Mouse (Mus musculus): ENCODE results near the gene Aox4. TPM values are rescaled to one million over a fixed set of nuclear protein-coding genes. Genes with fewer than 3 reads are reported as not detected.

Aox4 gene
- polyA plus RNA-seq, 1 experiment from 2014 or later, result 0.24 TPM

DNA sequence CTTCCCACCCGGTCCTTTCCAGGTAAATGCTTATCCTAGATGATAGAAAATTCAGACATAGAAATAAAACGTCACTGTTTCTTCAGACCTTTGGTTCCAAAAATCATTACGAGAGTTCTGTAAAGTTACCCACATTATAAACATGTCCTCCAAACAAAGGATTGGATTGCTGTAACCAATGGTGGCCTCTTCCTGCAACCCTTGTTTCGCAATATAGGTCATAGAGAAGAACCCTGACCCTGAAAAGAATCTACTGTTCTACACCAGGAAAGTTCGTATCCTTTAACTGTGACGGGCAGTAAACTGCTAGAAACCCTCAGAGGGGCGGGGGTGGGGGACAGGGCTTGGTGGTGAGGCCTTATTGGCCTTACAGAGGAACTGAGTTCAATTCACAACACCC is 2.6 kb downstream of the Aox4 start:
- H3K27me3 ChIP-seq (ENCODE audit: control insufficient read depth, insufficient read depth, low read length), result no peaks in the 10 kb centered on the region
- H3K4me1 ChIP-seq (ENCODE audit: control insufficient read depth in 2 of 2, insufficient read depth in 2 of 2, low read length in 2 of 2), result peaks cover 3 to 8% of the 10 kb centered on the region in 2 experiments; a peak in 1 of 4 replicates
- H3K9ac ChIP-seq (ENCODE audit: low read length), result no peak overlapping the region
- H3K4me3 ChIP-seq (ENCODE audit: control insufficient read depth in 1 of 2, insufficient read depth in 1 of 2, low read depth in 1 of 2, low read length in 2 of 2), result no peak overlapping the region
- H3K4me2 ChIP-seq (ENCODE audit: low read length), result no peak overlapping the region
- no peak for ATAC-seq (ENCODE audit: insufficient number of reproducible peaks, insufficient read depth, low FRiP score, low read depth)
- H3K27ac ChIP-seq (replicated peaks in 1 of 2; ENCODE audit: control insufficient read depth in 1 of 2, insufficient read depth in 1 of 2, low read depth in 2 of 2, low read length in 2 of 2), result no peak overlapping the region
- 93% methylated on average over 7 of the region's 7 CpGs for WGBS
- no peaks in the 10 kb centered on the region for H3K36me3 ChIP-seq (ENCODE audit: control insufficient read depth, insufficient read depth, low read length)
- 0 out of 2 replicates have a peak, but pooled peaks cover 3% of the 10 kb centered on the region for H3K9me3 ChIP-seq (ENCODE audit: control insufficient read depth, low read length)

- WGBS, result 74% methylated on average over 5 of the region's 5 CpGs
- Histone ChIP-seq H3K4me3 (ENCODE audit: control insufficient read depth in 1 of 2, insufficient read depth in 1 of 2, low read depth in 1 of 2, low read length in 2 of 2) (no peak overlapping the region), H3K27ac (replicated peaks in 1 of 2; ENCODE audit: control insufficient read depth in 1 of 2, insufficient read depth in 1 of 2, low read depth in 2 of 2, low read length in 2 of 2) (no peak overlapping the region), H3K4me1 (ENCODE audit: control insufficient read depth in 2 of 2, insufficient read depth in 2 of 2, low read length in 2 of 2) (peaks cover 3 to 8% of the 10 kb centered on the region in 2 experiments; a peak in 1 of 4 replicates), H3K9ac (ENCODE audit: low read length) (no peak overlapping the region), H3K36me3 (ENCODE audit: control insufficient read depth, insufficient read depth, low read length) (no peaks in the 10 kb centered on the region), H3K9me3 (ENCODE audit: control insufficient read depth, low read length) (0 out of 2 replicates have a peak, but pooled peaks cover 3% of the 10 kb centered on the region), H3K27me3 (ENCODE audit: control insufficient read depth, insufficient read depth, low read length) (no peaks in the 10 kb centered on the region), H3K4me2 (ENCODE audit: low read length) (no peak overlapping the region)
- no peak for ATAC-seq (ENCODE audit: insufficient number of reproducible peaks, insufficient read depth, low FRiP score, low read depth)
These were observed 3.6 kb downstream of the Aox4 start for GRCm38 (mm10) chr1:58213838-58214237.

GRCm38 (mm10) chr1:58215353-58215752 is 5.2 kb downstream of the Aox4 start:
- Histone ChIP-seq H3K4me1 (ENCODE audit: control insufficient read depth in 2 of 2, insufficient read depth in 2 of 2, low read length in 2 of 2) (peaks cover 3 to 8% of the 10 kb centered on the region in 2 experiments; a peak in 1 of 4 replicates), H3K27ac (replicated peaks in 1 of 2; ENCODE audit: control insufficient read depth in 1 of 2, insufficient read depth in 1 of 2, low read depth in 2 of 2, low read length in 2 of 2) (no peak overlapping the region), H3K4me3 (ENCODE audit: control insufficient read depth in 1 of 2, insufficient read depth in 1 of 2, low read depth in 1 of 2, low read length in 2 of 2) (no peak overlapping the region), H3K27me3 (ENCODE audit: control insufficient read depth, insufficient read depth, low read length) (no peaks in the 10 kb centered on the region), H3K9me3 (ENCODE audit: control insufficient read depth, low read length) (0 out of 2 replicates have a peak, but pooled peaks cover 3% of the 10 kb centered on the region), H3K4me2 (ENCODE audit: low read length) (no peak overlapping the region), H3K9ac (ENCODE audit: low read length) (no peak overlapping the region), H3K36me3 (ENCODE audit: control insufficient read depth, insufficient read depth, low read length) (no peaks in the 10 kb centered on the region)
- ATAC-seq (ENCODE audit: insufficient number of reproducible peaks, insufficient read depth, low FRiP score, low read depth), result no peak
- WGBS, result 87% methylated on average over 4 of the region's 4 CpGs

GRCm38 (mm10) chr1:58215956-58216532 is 5.8 kb downstream of the Aox4 start:
- H3K27ac ChIP-seq (replicated peaks in 1 of 2; ENCODE audit: control insufficient read depth in 1 of 2, insufficient read depth in 1 of 2, low read depth in 2 of 2, low read length in 2 of 2), result no peak overlapping the region
- 88% methylated on average over 7 of the region's 7 CpGs for WGBS
- H3K9me3 ChIP-seq (ENCODE audit: control insufficient read depth, low read length), result 0 out of 2 replicates have a peak, but pooled peaks cover 3% of the 10 kb centered on the region
- no peak overlapping the region for H3K9ac ChIP-seq (ENCODE audit: low read length)
- H3K4me3 ChIP-seq (ENCODE audit: control insufficient read depth in 1 of 2, insufficient read depth in 1 of 2, low read depth in 1 of 2, low read length in 2 of 2), result no peak overlapping the region
- H3K27me3 ChIP-seq (ENCODE audit: control insufficient read depth, insufficient read depth, low read length), result no peaks in the 10 kb centered on the region
- no peak for ATAC-seq (ENCODE audit: insufficient number of reproducible peaks, insufficient read depth, low FRiP score, low read depth)
- H3K4me2 ChIP-seq (ENCODE audit: low read length), result no peak overlapping the region
- no peaks in the 10 kb centered on the region for H3K36me3 ChIP-seq (ENCODE audit: control insufficient read depth, insufficient read depth, low read length)
- H3K4me1 ChIP-seq (ENCODE audit: control insufficient read depth in 2 of 2, insufficient read depth in 2 of 2, low read length in 2 of 2), result peaks cover 3 to 11% of the 10 kb centered on the region in 2 experiments; a peak in 2 of 4 replicates

- no peak for ATAC-seq (ENCODE audit: insufficient number of reproducible peaks, insufficient read depth, low FRiP score, low read depth)
- peak overlapping the region; percentile 19 for H3K4me2 ChIP-seq (ENCODE audit: low read length)
- H3K9ac ChIP-seq (ENCODE audit: low read length), result no peak overlapping the region
- no peak overlapping the region for H3K4me3 ChIP-seq (ENCODE audit: control insufficient read depth in 1 of 2, insufficient read depth in 1 of 2, low read depth in 1 of 2, low read length in 2 of 2)
- no peak overlapping the region for H3K27ac ChIP-seq (replicated peaks in 1 of 2; ENCODE audit: control insufficient read depth in 1 of 2, insufficient read depth in 1 of 2, low read depth in 2 of 2, low read length in 2 of 2)
- no peaks in the 10 kb centered on the region for H3K36me3 ChIP-seq (ENCODE audit: control insufficient read depth, insufficient read depth, low read length)
- peaks cover 0 to 13% of the 10 kb centered on the region in 2 experiments; a peak in 2 of 4 replicates for H3K4me1 ChIP-seq (ENCODE audit: control insufficient read depth in 2 of 2, insufficient read depth in 2 of 2, low read length in 2 of 2)
- H3K9me3 ChIP-seq (ENCODE audit: control insufficient read depth, low read length), result no peaks in the 10 kb centered on the region
- WGBS, result 37% methylated on average over 6 of the region's 6 CpGs
- no peaks in the 10 kb centered on the region for H3K27me3 ChIP-seq (ENCODE audit: control insufficient read depth, insufficient read depth, low read length)
These were observed 10.9 kb downstream of the Aox4 start for GRCm38 (mm10) chr1:58221070-58221469.

GRCm38 (mm10) chr1:58221879-58222278 is 11.7 kb downstream of the Aox4 start:
- Histone ChIP-seq H3K27ac (replicated peaks in 1 of 2; ENCODE audit: control insufficient read depth in 1 of 2, insufficient read depth in 1 of 2, low read depth in 2 of 2, low read length in 2 of 2) (no peak overlapping the region), H3K27me3 (ENCODE audit: control insufficient read depth, insufficient read depth, low read length) (no peaks in the 10 kb centered on the region), H3K36me3 (ENCODE audit: control insufficient read depth, insufficient read depth, low read length) (no peaks in the 10 kb centered on the region), H3K4me2 (ENCODE audit: low read length) (no peak overlapping the region), H3K4me1 (ENCODE audit: control insufficient read depth in 2 of 2, insufficient read depth in 2 of 2, low read length in 2 of 2) (peaks cover 0 to 13% of the 10 kb centered on the region in 2 experiments; a peak in 2 of 4 replicates), H3K9me3 (ENCODE audit: control insufficient read depth, low read length) (no peaks in the 10 kb centered on the region), H3K4me3 (ENCODE audit: control insufficient read depth in 1 of 2, insufficient read depth in 1 of 2, low read depth in 1 of 2, low read length in 2 of 2) (no peak overlapping the region), H3K9ac (ENCODE audit: low read length) (no peak overlapping the region)
- 60% methylated on average over 5 of the region's 5 CpGs for WGBS
- no peak for ATAC-seq (ENCODE audit: insufficient number of reproducible peaks, insufficient read depth, low FRiP score, low read depth)

DNA sequence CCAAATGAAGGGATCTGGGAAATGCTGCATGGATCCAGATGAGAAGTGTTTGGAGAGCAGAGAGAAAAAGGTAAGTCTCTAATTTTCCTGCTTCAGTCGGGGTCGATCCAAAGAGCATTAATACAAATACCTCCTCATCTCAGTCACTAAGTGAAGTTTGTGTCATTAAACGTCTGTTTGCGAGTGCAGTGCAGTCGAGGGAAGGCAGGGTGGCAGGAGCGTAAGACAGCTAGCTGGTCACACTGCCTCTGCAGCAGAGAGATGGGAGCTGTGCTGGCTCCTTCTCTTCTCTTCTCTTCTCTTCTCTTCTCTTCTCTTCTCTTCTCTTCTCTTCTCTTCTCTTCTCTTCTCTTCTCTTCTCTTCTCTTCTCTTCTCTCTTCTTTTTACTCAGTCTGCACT is 17.9 kb downstream of the Aox4 start:
- Histone ChIP-seq H3K36me3 (ENCODE audit: control insufficient read depth, insufficient read depth, low read length) (no peaks in the 10 kb centered on the region), H3K4me1 (ENCODE audit: control insufficient read depth in 2 of 2, insufficient read depth in 2 of 2, low read length in 2 of 2) (peaks cover 0 to 3% of the 10 kb centered on the region in 2 experiments; a peak in 1 of 4 replicates), H3K9me3 (ENCODE audit: control insufficient read depth, low read length) (no peaks in the 10 kb centered on the region), H3K9ac (ENCODE audit: low read length) (no peak overlapping the region), H3K27me3 (ENCODE audit: control insufficient read depth, insufficient read depth, low read length) (0 out of 2 replicates have a peak, but pooled peaks cover 3% of the 10 kb centered on the region), H3K4me3 (ENCODE audit: control insufficient read depth in 1 of 2, insufficient read depth in 1 of 2, low read depth in 1 of 2, low read length in 2 of 2) (no peak overlapping the region), H3K4me2 (ENCODE audit: low read length) (no peak overlapping the region), H3K27ac (replicated peaks in 1 of 2; ENCODE audit: control insufficient read depth in 1 of 2, insufficient read depth in 1 of 2, low read depth in 2 of 2, low read length in 2 of 2) (no peak overlapping the region)
- WGBS, result 66% methylated on average over 6 of the region's 6 CpGs
- no peak for ATAC-seq (ENCODE audit: insufficient number of reproducible peaks, insufficient read depth, low FRiP score, low read depth)

DNA sequence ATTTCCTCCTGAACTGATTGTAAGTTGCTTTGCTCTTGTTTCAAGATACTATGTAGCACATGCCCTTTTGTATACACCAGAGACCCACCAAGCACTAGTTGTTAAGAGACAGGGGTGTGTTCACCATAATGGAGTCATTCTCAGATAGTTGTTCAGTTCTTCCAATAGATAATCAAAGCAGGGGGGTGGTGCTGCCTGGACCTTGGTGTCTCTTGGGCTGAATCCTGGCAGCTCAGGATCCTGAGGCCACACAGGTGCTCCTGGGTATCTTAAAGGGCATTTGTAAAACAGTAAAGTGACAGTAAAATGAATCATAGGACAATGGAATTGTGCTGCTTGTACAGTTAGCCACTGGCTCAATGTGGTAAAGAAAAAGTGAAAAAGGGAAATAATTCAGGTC is 18.7 kb downstream of the Aox4 start:
- Histone ChIP-seq H3K4me3 (ENCODE audit: control insufficient read depth in 1 of 2, insufficient read depth in 1 of 2, low read depth in 1 of 2, low read length in 2 of 2) (no peak overlapping the region), H3K27ac (replicated peaks in 1 of 2; ENCODE audit: control insufficient read depth in 1 of 2, insufficient read depth in 1 of 2, low read depth in 2 of 2, low read length in 2 of 2) (no peak overlapping the region)
- no peak for ATAC-seq (ENCODE audit: insufficient number of reproducible peaks, insufficient read depth, low FRiP score, low read depth)

More for the DNA sequence above, 18.7 kb downstream of the Aox4 start:
- peaks cover 0 to 3% of the 10 kb centered on the region in 2 experiments; a peak in 1 of 4 replicates for H3K4me1 ChIP-seq (ENCODE audit: control insufficient read depth in 2 of 2, insufficient read depth in 2 of 2, low read length in 2 of 2)
- H3K9ac ChIP-seq (ENCODE audit: low read length), result no peak overlapping the region
- no peak overlapping the region for H3K4me2 ChIP-seq (ENCODE audit: low read length)
- H3K36me3 ChIP-seq (ENCODE audit: control insufficient read depth, insufficient read depth, low read length), result no peaks in the 10 kb centered on the region
- H3K9me3 ChIP-seq (ENCODE audit: control insufficient read depth, low read length), result no peaks in the 10 kb centered on the region
- 0 out of 2 replicates have a peak, but pooled peaks cover 3% of the 10 kb centered on the region for H3K27me3 ChIP-seq (ENCODE audit: control insufficient read depth, insufficient read depth, low read length)
